Mouse (Mus musculus) intestine, postnatal 0 days (tissue): ENCODE measurements around the gene Gm12216. TPM values are rescaled to one million over a fixed set of nuclear protein-coding genes. Genes with fewer than 3 reads are reported as not detected.

Experiments used
- ATAC-seq: fragments of 200-750 bp; cut with Nextera tagmentation; 2 replicates; pipeline ENCODE4 v1.8.0; 2017; ENCODE audit warnings: mild to moderate bottlenecking, moderate TSS enrichment, moderate library complexity
- H3K27ac ChIP-seq: fragments of 300-500 bp; sonication (generic); 2 replicates; pipeline ENCODE4 v1.5.1; 2014; ENCODE audit warnings: mild to moderate bottlenecking, low read depth, low read length, moderate library complexity
- H3K27me3 ChIP-seq: fragments of 300-500 bp; sonication (generic); replicated peaks from 2 replicates; pipeline ENCODE4 v1.6.1; 2014; ENCODE audit warnings: low read length, mixed read lengths; ENCODE audit not compliant: control insufficient read depth, insufficient read depth
- H3K36me3 ChIP-seq: fragments of 300-500 bp; sonication (generic); 2 replicates; pipeline ENCODE4 v1.6.1; 2014; ENCODE audit warnings: mild to moderate bottlenecking, moderate library complexity; ENCODE audit not compliant: control insufficient read depth, insufficient read depth
- H3K4me1 ChIP-seq: fragments of 300-500 bp; sonication (generic); replicated peaks from 2 replicates; pipeline ENCODE4 v1.6.1; 2014; ENCODE audit warnings: antibody characterized with exemption, low read length, mixed read lengths; ENCODE audit not compliant: control insufficient read depth, insufficient read depth
- H3K4me2 ChIP-seq: fragments of 300-500 bp; sonication (generic); replicated peaks from 2 replicates; pipeline ENCODE4 v1.6.1; 2014; ENCODE audit warnings: low read depth, mild to moderate bottlenecking, moderate library complexity
- H3K4me3 ChIP-seq: fragments of 300-500 bp; sonication (generic); 2 replicates; pipeline ENCODE4 v1.5.1; 2014; ENCODE audit warnings: low read depth, low read length
- H3K9ac ChIP-seq: fragments of 300-500 bp; sonication (generic); 2 replicates; pipeline ENCODE4 v1.6.1; 2014; ENCODE audit warnings: mild to moderate bottlenecking, low read depth, low read length
- H3K9me3 ChIP-seq: fragments of 300-500 bp; sonication (generic); 2 replicates; pipeline ENCODE4 v1.6.1; 2016; ENCODE audit warnings: mixed run types; ENCODE audit not compliant: control insufficient read depth
- CTCF ChIP-seq: sonication (generic); IDR thresholded peaks from 2 replicates; pipeline ENCODE4 v1.5.1; 2016; ENCODE audit warnings: low read depth, mild to moderate bottlenecking, control low read depth, antibody characterized with exemption, moderate library complexity
- WGBS: fragments of 180-500 bp; shearing (Covaris S2); extraction: QIAGEN DNeasy Blood & Tissue Kit; methylation state at CpG from one replicate; pipeline ENCODE4 v1.1.7; 2014; 5-methylcytosine and 5-hydroxymethylcytosine counted together
- polyA plus RNA-seq: library from polyadenylated mRNA; unstranded; fragments of >200 nt; fragmentation: Nextera tagmentation; extraction: Ambion mirVana; gene quantifications from 2 replicates; pipeline ENCODE4 v1.2.1, GENCODE M21; 2015

Gene Gm12216
- polyA plus RNA-seq, 1 experiment from 2014 or later, result 6.5 TPM

DNA sequence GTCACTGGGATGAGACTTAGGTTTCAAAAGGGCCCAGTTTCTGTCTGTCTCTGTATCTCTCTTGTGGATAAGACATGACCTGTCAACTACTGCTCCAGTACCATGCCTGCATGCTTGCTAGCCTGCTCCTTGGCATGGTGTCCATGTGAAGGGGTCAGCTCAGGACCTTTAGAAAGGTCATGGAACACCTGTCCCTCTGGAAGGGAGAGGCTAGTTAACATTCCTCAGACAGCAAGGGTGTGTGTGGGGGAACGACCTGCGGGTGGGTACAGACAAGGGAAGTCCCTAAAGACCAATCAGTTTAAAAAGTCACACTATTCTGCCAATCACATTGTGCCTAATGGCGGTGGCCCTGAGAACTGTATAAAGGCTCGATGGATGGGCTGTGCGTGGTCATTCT lies 58.1 kb downstream of the Gm12216 start:
- H3K9me3 ChIP-seq, result no peaks in the 10 kb centered on the region
- no peak overlapping the region for H3K9ac ChIP-seq
- peaks cover 38% of the 10 kb centered on the region for H3K4me1 ChIP-seq
- no peak overlapping the region for H3K4me3 ChIP-seq
- no peak overlapping the region for H3K27ac ChIP-seq
- TF ChIP-seq CTCF, result no peak
- no peak for ATAC-seq
- no peak overlapping the region for H3K4me2 ChIP-seq
- WGBS, result 81% methylated on average over 5 of the region's 5 CpGs
- no peaks in the 10 kb centered on the region for H3K27me3 ChIP-seq
- no peaks in the 10 kb centered on the region for H3K36me3 ChIP-seq

DNA sequence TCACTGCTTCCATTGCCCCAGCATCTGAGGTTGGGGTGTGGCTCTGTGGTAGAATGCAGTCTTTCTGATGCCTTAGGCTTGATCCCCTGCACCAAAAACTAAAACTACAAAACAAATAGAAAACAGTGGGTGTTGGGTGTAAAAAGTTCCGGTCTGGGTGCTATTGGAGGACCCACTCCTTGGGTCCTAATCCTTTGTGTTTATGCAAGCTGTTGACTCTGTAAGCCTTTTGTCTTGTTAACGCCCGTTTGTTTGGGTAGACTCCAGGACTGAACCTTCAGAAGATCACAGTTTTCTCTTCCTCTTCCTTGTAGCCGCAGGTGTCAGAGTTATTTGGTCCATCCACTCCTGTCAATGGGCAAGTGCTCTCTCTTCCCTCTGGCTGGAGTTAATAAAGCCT lies 59.0 kb downstream of the Gm12216 start:
- Histone ChIP-seq H3K4me3 (no peak overlapping the region), H3K4me1 (peaks cover 47% of the 10 kb centered on the region), H3K27ac (no peak overlapping the region; the same call in 1 of the 2 replicates), H3K27me3 (no peaks in the 10 kb centered on the region), H3K36me3 (no peaks in the 10 kb centered on the region), H3K4me2 (no peak overlapping the region), H3K9ac (no peak overlapping the region), H3K9me3 (no peaks in the 10 kb centered on the region)
- no peak for TF ChIP-seq CTCF
- 51% methylated on average over 4 of the region's 4 CpGs for WGBS
- ATAC-seq, result no peak

DNA sequence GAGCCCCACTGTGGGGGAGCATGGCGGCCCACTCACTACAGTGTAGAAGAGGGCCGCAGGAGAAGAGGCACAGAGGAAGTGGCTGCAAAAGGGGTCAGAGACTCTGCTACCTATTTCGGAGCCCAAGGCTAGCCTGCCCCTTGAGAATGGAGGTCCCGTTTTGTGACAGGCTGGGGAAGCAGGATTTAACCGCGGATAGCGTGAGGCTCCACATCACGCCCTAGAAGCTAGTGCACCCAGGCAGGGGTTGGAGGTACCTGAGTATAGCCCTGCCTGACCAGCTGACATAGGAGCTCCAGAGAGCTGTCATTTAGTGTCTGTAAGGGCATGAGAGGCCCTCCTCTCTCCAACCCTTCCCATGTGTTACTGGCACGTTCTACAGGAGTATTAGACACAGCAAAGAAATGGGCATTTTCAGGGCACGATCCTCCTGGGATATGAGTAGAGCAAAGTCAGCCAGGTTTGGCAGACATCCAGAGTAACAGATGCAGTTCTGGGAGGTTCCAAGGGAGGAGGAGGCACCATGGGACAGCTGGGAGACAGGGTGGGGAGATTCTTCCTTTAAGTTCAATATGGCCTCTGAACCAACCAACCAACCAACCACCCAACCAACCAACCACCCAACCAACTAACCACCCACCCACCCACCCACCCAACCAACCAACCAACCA lies 60.9 kb downstream of the Gm12216 start:
- WGBS, result 54% methylated on average over 10 of the region's 10 CpGs
- H3K27me3 ChIP-seq, result no peaks in the 10 kb centered on the region
- ATAC-seq, result no peak

GRCm38 (mm10) chr11:53797386-53797920 lies 61.6 kb downstream of the Gm12216 start:
- TF ChIP-seq CTCF, result no peak
- H3K9me3 ChIP-seq, result no peaks in the 10 kb centered on the region
- ATAC-seq, result peak; percentile 66
- H3K4me1 ChIP-seq, result peaks cover 40% of the 10 kb centered on the region
- H3K9ac ChIP-seq, result no peak overlapping the region
- no peaks in the 10 kb centered on the region for H3K36me3 ChIP-seq
- H3K4me3 ChIP-seq, result no peak overlapping the region
- H3K27ac ChIP-seq, result peak overlapping the region; percentile 85
- no peaks in the 10 kb centered on the region for H3K27me3 ChIP-seq
- WGBS, result 38% methylated on average over 6 of the region's 6 CpGs
- 0 out of 2 replicates have a peak overlapping the region, but pooled peaks have one; percentile 13 for H3K4me2 ChIP-seq

More for the DNA sequence above, 60.9 kb downstream of the Gm12216 start:
- H3K36me3 ChIP-seq, result no peaks in the 10 kb centered on the region
- no peaks in the 10 kb centered on the region for H3K9me3 ChIP-seq
- H3K9ac ChIP-seq, result no peak overlapping the region
- H3K4me2 ChIP-seq, result 0 out of 2 replicates have a peak overlapping the region, but pooled peaks have one; percentile 13
- peak overlapping the region; percentile 85 for H3K27ac ChIP-seq
- H3K4me3 ChIP-seq, result no peak overlapping the region
- no peak for TF ChIP-seq CTCF
- H3K4me1 ChIP-seq, result peaks cover 41% of the 10 kb centered on the region

DNA sequence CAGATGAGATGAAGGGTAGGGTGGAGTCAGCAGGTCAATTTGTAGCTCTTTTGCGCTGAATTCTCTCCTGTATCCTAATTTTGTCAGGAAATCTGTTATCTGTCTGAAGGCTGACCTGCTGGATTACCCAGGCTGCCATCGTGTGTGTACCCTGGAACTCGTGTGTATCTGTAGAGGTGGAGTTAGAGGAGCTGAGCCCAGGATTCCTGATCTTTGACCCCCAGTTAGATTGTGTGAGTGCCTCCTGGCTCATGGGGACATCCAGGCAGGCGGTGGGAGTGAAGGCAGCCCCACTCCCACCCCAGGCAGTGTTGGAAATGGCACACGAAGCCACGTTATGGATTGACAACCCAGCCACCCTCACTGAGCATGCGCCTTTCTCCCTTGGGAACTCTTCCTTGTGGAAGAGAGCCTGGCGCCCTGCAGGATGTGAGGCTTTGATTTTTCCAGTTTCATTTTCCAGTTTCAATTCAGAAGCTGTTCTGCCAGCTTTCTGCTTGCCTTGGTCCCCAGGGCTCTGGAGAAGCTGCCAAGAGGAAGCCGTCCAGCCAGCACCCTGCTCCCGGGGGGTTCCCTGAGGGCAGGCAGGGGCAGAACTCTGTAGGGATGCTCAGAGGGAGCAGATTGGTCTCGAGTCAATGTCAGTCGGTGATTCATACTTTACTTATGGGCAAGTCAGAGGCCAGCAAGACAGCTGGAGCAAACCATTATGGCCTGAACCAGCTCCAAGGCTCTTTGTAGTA lies 62.5 kb downstream of the Gm12216 start:
- H3K9ac ChIP-seq, result no peak overlapping the region
- H3K4me3 ChIP-seq, result no peak overlapping the region
- peak overlapping the region; percentile 85 for H3K27ac ChIP-seq
- 14% methylated on average over 12 of the region's 12 CpGs for WGBS
- no peak for TF ChIP-seq CTCF
- H3K4me1 ChIP-seq, result peaks cover 40% of the 10 kb centered on the region
- H3K9me3 ChIP-seq, result no peaks in the 10 kb centered on the region
- ATAC-seq, result peak; percentile 39
- H3K36me3 ChIP-seq, result no peaks in the 10 kb centered on the region
- H3K4me2 ChIP-seq, result peak overlapping the region; percentile 53
- H3K27me3 ChIP-seq, result no peaks in the 10 kb centered on the region

GRCm38 (mm10) chr11:53795813-53796212 lies 63.2 kb downstream of the Gm12216 start:
- WGBS, result 33% methylated on average over 8 of the region's 8 CpGs
- H3K27me3 ChIP-seq, result no peaks in the 10 kb centered on the region
- TF ChIP-seq CTCF, result no peak
- H3K4me1 ChIP-seq, result peaks cover 40% of the 10 kb centered on the region
- no peak overlapping the region for H3K9ac ChIP-seq
- H3K27ac ChIP-seq, result peak overlapping the region; percentile 85
- no peak overlapping the region for H3K4me3 ChIP-seq
- H3K4me2 ChIP-seq, result no peak overlapping the region
- no peaks in the 10 kb centered on the region for H3K9me3 ChIP-seq
- H3K36me3 ChIP-seq, result no peaks in the 10 kb centered on the region
- no peak for ATAC-seq
